Mouse (Mus musculus) embryonic facial prominence, embryonic 10.5 days (tissue): ENCODE measurements at regions not wholly inside any gene's neighbourhood (a gene's known extent, or its start where the extent isn't known, plus 50 kb on each side); places are given as distances from the start of the nearest gene placed in this dataset.

Experiments
- DNase-seq: peaks from one replicate; pipeline ENCODE4 v3.0.0-alpha.2; 2017; ENCODE audit warnings: low spot score
- H3K27ac ChIP-seq: fragments of 300-500 bp; sonication (generic); replicated peaks from 2 replicates; pipeline ENCODE4 v1.5.1; 2016; ENCODE audit warnings: mild to moderate bottlenecking
- H3K27me3 ChIP-seq: fragments of 300-500 bp; sonication (generic); replicated peaks from 2 replicates; pipeline ENCODE4 v1.6.1; 2016; ENCODE audit warnings: low read depth, mild to moderate bottlenecking; ENCODE audit not compliant: poor library complexity, severe bottlenecking
- H3K36me3 ChIP-seq: fragments of 300-500 bp; sonication (generic); replicated peaks from 2 replicates; pipeline ENCODE4 v1.6.1; 2016; ENCODE audit warnings: mild to moderate bottlenecking, moderate library complexity
- H3K4me1 ChIP-seq: fragments of 300-500 bp; sonication (generic); 2 replicates; pipeline ENCODE4 v1.6.1; 2016
- H3K4me3 ChIP-seq: fragments of 300-500 bp; sonication (generic); 2 replicates; pipeline ENCODE4 v1.5.1; 2016; ENCODE audit warnings: mild to moderate bottlenecking, moderate library complexity
- H3K9me3 ChIP-seq: fragments of 300-500 bp; sonication (generic); 2 replicates; pipeline ENCODE4 v1.6.1; 2016; ENCODE audit warnings: mild to moderate bottlenecking
- WGBS: fragments of 180-500 bp; shearing (Covaris S2); methylation state at CpG from one replicate; pipeline ENCODE4 v1.1.7; 2016; 5-methylcytosine and 5-hydroxymethylcytosine counted together

GRCm38 (mm10) chr4:47796977-47797376, 248.0 kb upstream of the Nr4a3 start:
- no peak for DNase-seq
- no peak overlapping the region for H3K4me3 ChIP-seq
- WGBS: 86% methylated on average over 4 of the region's 4 CpGs
- no peaks in the 10 kb centered on the region for H3K9me3 ChIP-seq
- H3K27me3 ChIP-seq: no peaks in the 10 kb centered on the region
- no peaks in the 10 kb centered on the region for H3K4me1 ChIP-seq
- no peaks in the 10 kb centered on the region for H3K36me3 ChIP-seq
- H3K27ac ChIP-seq: no peak overlapping the region

GRCm38 (mm10) chr4:47799165-47799564, 245.8 kb upstream of the Nr4a3 start:
- DNase-seq: no peak
- Histone ChIP-seq H3K36me3 (no peaks in the 10 kb centered on the region), H3K4me3 (no peak overlapping the region), H3K9me3 (no peaks in the 10 kb centered on the region), H3K27ac (no peak overlapping the region), H3K4me1 (no peaks in the 10 kb centered on the region), H3K27me3 (no peaks in the 10 kb centered on the region)
- WGBS: 94% methylated on average over 5 of the region's 5 CpGs

- Histone ChIP-seq H3K9me3 (no peaks in the 10 kb centered on the region), H3K27ac (no peak overlapping the region), H3K4me3 (no peak overlapping the region), H3K27me3 (no peaks in the 10 kb centered on the region), H3K36me3 (no peaks in the 10 kb centered on the region), H3K4me1 (no peaks in the 10 kb centered on the region)
- WGBS: 79% methylated on average over 3 of the region's 3 CpGs
- DNase-seq: no peak
Observed at GRCm38 (mm10) chr4:47803111-47803510, 241.8 kb upstream of the Nr4a3 start.

- Histone ChIP-seq H3K4me1 (no peaks in the 10 kb centered on the region), H3K4me3 (no peak overlapping the region), H3K36me3 (no peaks in the 10 kb centered on the region), H3K9me3 (no peaks in the 10 kb centered on the region), H3K27ac (no peak overlapping the region), H3K27me3 (no peaks in the 10 kb centered on the region)
- 10% methylated on average over 3 of the region's 3 CpGs for WGBS
- DNase-seq: peak; percentile 13
Observed at GRCm38 (mm10) chr4:47807877-47808276, 237.1 kb upstream of the Nr4a3 start.

GRCm38 (mm10) chr4:47814030-47814429, 230.9 kb upstream of the Nr4a3 start:
- DNase-seq: no peak
- Histone ChIP-seq H3K4me1 (no peaks in the 10 kb centered on the region), H3K27me3 (no peaks in the 10 kb centered on the region), H3K27ac (no peak overlapping the region), H3K36me3 (no peaks in the 10 kb centered on the region), H3K4me3 (no peak overlapping the region), H3K9me3 (no peaks in the 10 kb centered on the region)
- 81% methylated on average over 7 of the region's 7 CpGs for whole genome bisulfite sequencing

- Histone ChIP-seq H3K9me3 (no peaks in the 10 kb centered on the region), H3K36me3 (no peaks in the 10 kb centered on the region), H3K27ac (no peak overlapping the region), H3K27me3 (no peaks in the 10 kb centered on the region), H3K4me1 (no peaks in the 10 kb centered on the region), H3K4me3 (no peak overlapping the region)
- 92% methylated on average over 18 of the region's 18 CpGs for WGBS
- no peak for DNase-seq
Observed at GRCm38 (mm10) chr4:47818371-47819159, 226.4 kb upstream of the Nr4a3 start.

- no peak for DNase-seq
- H3K27ac ChIP-seq: no peak overlapping the region
- H3K4me1 ChIP-seq: no peaks in the 10 kb centered on the region
- H3K27me3 ChIP-seq: no peaks in the 10 kb centered on the region
- no peaks in the 10 kb centered on the region for H3K36me3 ChIP-seq
- H3K9me3 ChIP-seq: no peaks in the 10 kb centered on the region
- no peak overlapping the region for H3K4me3 ChIP-seq
- 90% methylated on average over 1 of the region's 1 CpGs for WGBS
Observed at GRCm38 (mm10) chr4:47820562-47820961, 224.4 kb upstream of the Nr4a3 start.

GRCm38 (mm10) chr4:47823299-47823698, 221.7 kb upstream of the Nr4a3 start:
- H3K27ac ChIP-seq: no peak overlapping the region
- H3K36me3 ChIP-seq: no peaks in the 10 kb centered on the region
- H3K4me3 ChIP-seq: no peak overlapping the region
- no peaks in the 10 kb centered on the region for H3K9me3 ChIP-seq
- no peaks in the 10 kb centered on the region for H3K4me1 ChIP-seq
- DNase-seq: no peak
- no peaks in the 10 kb centered on the region for H3K27me3 ChIP-seq
- WGBS: 81% methylated on average over 9 of the region's 9 CpGs

- no peaks in the 10 kb centered on the region for H3K36me3 ChIP-seq
- no peaks in the 10 kb centered on the region for H3K4me1 ChIP-seq
- no peak overlapping the region for H3K4me3 ChIP-seq
- no peak overlapping the region for H3K27ac ChIP-seq
- no peak for DNase-seq
- no peaks in the 10 kb centered on the region for H3K27me3 ChIP-seq
- no peaks in the 10 kb centered on the region for H3K9me3 ChIP-seq
- 91% methylated on average over 15 of the region's 15 CpGs for WGBS
Observed at GRCm38 (mm10) chr4:47824083-47824482, 220.9 kb upstream of the Nr4a3 start.

GRCm38 (mm10) chr4:47832905-47833304, 212.0 kb upstream of the Nr4a3 start:
- 48% methylated on average over 2 of the region's 2 CpGs for WGBS
- Histone ChIP-seq H3K36me3 (no peaks in the 10 kb centered on the region), H3K4me3 (no peak overlapping the region), H3K27me3 (no peaks in the 10 kb centered on the region), H3K4me1 (no peaks in the 10 kb centered on the region), H3K27ac (no peak overlapping the region), H3K9me3 (no peaks in the 10 kb centered on the region)
- DNase-seq: no peak

- H3K27me3 ChIP-seq: no peaks in the 10 kb centered on the region
Observed at GRCm38 (mm10) chr4:47838411-47838810, 206.5 kb upstream of the Nr4a3 start.

GRCm38 (mm10) chr4:47842128-47842656, 202.8 kb upstream of the Nr4a3 start:
- no peak overlapping the region for H3K4me3 ChIP-seq
- H3K4me1 ChIP-seq: peaks cover 14% of the 10 kb centered on the region
- 80% methylated on average over 3 of the region's 3 CpGs for WGBS
- H3K9me3 ChIP-seq: no peaks in the 10 kb centered on the region
- no peaks in the 10 kb centered on the region for H3K27me3 ChIP-seq
- H3K27ac ChIP-seq: no peak overlapping the region
- no peak for DNase-seq
- no peaks in the 10 kb centered on the region for H3K36me3 ChIP-seq

More at GRCm38 (mm10) chr4:47838411-47838810, 206.5 kb upstream of the Nr4a3 start:
- Histone ChIP-seq H3K36me3 (no peaks in the 10 kb centered on the region), H3K9me3 (no peaks in the 10 kb centered on the region), H3K27ac (no peak overlapping the region), H3K4me1 (no peaks in the 10 kb centered on the region), H3K4me3 (no peak overlapping the region)
- 83% methylated on average over 2 of the region's 2 CpGs for WGBS
- DNase-seq: no peak

GRCm38 (mm10) chr4:47845239-47845638, 199.7 kb upstream of the Nr4a3 start:
- H3K27me3 ChIP-seq: no peaks in the 10 kb centered on the region
- H3K4me3 ChIP-seq: no peak overlapping the region
- peaks cover 14% of the 10 kb centered on the region for H3K4me1 ChIP-seq
- H3K9me3 ChIP-seq: 0 out of 2 replicates have a peak, but pooled peaks cover 1% of the 10 kb centered on the region
- H3K36me3 ChIP-seq: no peaks in the 10 kb centered on the region
- no peak overlapping the region for H3K27ac ChIP-seq
- peak; percentile 70 for DNase-seq
- 38% methylated on average over 4 of the region's 4 CpGs for WGBS
